Mouse (Mus musculus) embryonic facial prominence, embryonic 13.5 days (tissue): ENCODE results near the gene Gm17651. TPM values are rescaled to one million over a fixed set of nuclear protein-coding genes. Genes with fewer than 3 reads are reported as not detected.

Experiments
- ATAC-seq: fragments of 200-750 bp; cut with Nextera tagmentation; 2 replicates; pipeline ENCODE4 v1.8.0; 2017; ENCODE audit warnings: low read depth; ENCODE audit not compliant: insufficient number of reproducible peaks, insufficient read depth, low FRiP score, low TSS enrichment
- H3K27ac ChIP-seq: fragments of 300-500 bp; sonication (generic); 2 replicates; pipeline ENCODE4 v1.5.1; 2015; ENCODE audit warnings: moderate library complexity, mild to moderate bottlenecking, inconsistent platforms
- H3K27me3 ChIP-seq: fragments of 300-500 bp; sonication (generic); 2 replicates; pipeline ENCODE4 v1.6.1; 2015; ENCODE audit warnings: mild to moderate bottlenecking, inconsistent platforms
- H3K36me3 ChIP-seq: fragments of 300-500 bp; sonication (generic); 2 replicates; pipeline ENCODE4 v1.6.1; 2015; ENCODE audit warnings: mild to moderate bottlenecking, inconsistent platforms
- H3K4me1 ChIP-seq: fragments of 300-500 bp; sonication (generic); 2 replicates; pipeline ENCODE4 v1.6.1; 2015; ENCODE audit warnings: inconsistent platforms
- H3K4me2 ChIP-seq: fragments of 300-500 bp; sonication (generic); 2 replicates; pipeline ENCODE4 v1.6.1; 2015; ENCODE audit warnings: moderate library complexity, mild to moderate bottlenecking, inconsistent platforms
- H3K4me3 ChIP-seq: fragments of 300-500 bp; sonication (generic); 2 replicates; pipeline ENCODE4 v1.5.1; 2015; ENCODE audit warnings: mild to moderate bottlenecking, inconsistent platforms
- H3K9ac ChIP-seq: fragments of 300-500 bp; sonication (generic); 2 replicates; pipeline ENCODE4 v1.6.1; 2015; ENCODE audit warnings: mild to moderate bottlenecking, inconsistent platforms
- H3K9me3 ChIP-seq: fragments of 300-500 bp; sonication (generic); 2 replicates; pipeline ENCODE4 v1.6.1; 2016; ENCODE audit warnings: inconsistent platforms
- WGBS: fragments of 180-500 bp; shearing (Covaris S2); methylation state at CpG from one replicate; pipeline ENCODE4 v1.1.7; 2015; ENCODE audit warnings: mixed read lengths; 5-methylcytosine and 5-hydroxymethylcytosine counted together
- polyA plus RNA-seq: library from polyadenylated mRNA; unstranded; fragments of >200 nt; fragmentation: Nextera tagmentation; extraction: Ambion mirVana; gene quantifications from 2 replicates; pipeline ENCODE4 v1.2.1, GENCODE M21; 2015

The Gm17651 gene
- polyA plus RNA-seq, 1 experiment from 2014 or later, result not detected

- no peak for ATAC-seq
- no peaks in the 10 kb centered on the region for H3K9me3 ChIP-seq
- 88% methylated on average over 6 of the region's 6 CpGs for WGBS
Measured at GRCm38 (mm10) chr3:97693806-97694205, 19.3 kb upstream of the Gm17651 start.

GRCm38 (mm10) chr3:97691443-97692017 lies 17.0 kb upstream of the Gm17651 start:
- no peak overlapping the region for H3K9ac ChIP-seq
- 70% methylated on average over 12 of the region's 12 CpGs for WGBS

More at GRCm38 (mm10) chr3:97693806-97694205, 19.3 kb upstream of the Gm17651 start:
- Histone ChIP-seq H3K27ac (no peak overlapping the region), H3K27me3 (no peaks in the 10 kb centered on the region), H3K4me2 (no peak overlapping the region), H3K9ac (no peak overlapping the region), H3K4me1 (peaks cover 11% of the 10 kb centered on the region), H3K4me3 (no peak overlapping the region), H3K36me3 (no peaks in the 10 kb centered on the region)

GRCm38 (mm10) chr3:97690590-97690989 lies 16.1 kb upstream of the Gm17651 start:
- H3K9me3 ChIP-seq, result no peaks in the 10 kb centered on the region
- ATAC-seq, result no peak
- H3K27ac ChIP-seq, result no peak overlapping the region
- no peak overlapping the region for H3K4me2 ChIP-seq
- 53% methylated on average over 7 of the region's 7 CpGs for WGBS
- no peaks in the 10 kb centered on the region for H3K36me3 ChIP-seq
- H3K9ac ChIP-seq, result no peak overlapping the region
- H3K4me1 ChIP-seq, result peaks cover 11% of the 10 kb centered on the region
- no peaks in the 10 kb centered on the region for H3K27me3 ChIP-seq
- H3K4me3 ChIP-seq, result no peak overlapping the region

More at GRCm38 (mm10) chr3:97691443-97692017, 17.0 kb upstream of the Gm17651 start:
- H3K4me3 ChIP-seq, result no peak overlapping the region
- peaks cover 11% of the 10 kb centered on the region for H3K4me1 ChIP-seq
- ATAC-seq, result no peak
- no peaks in the 10 kb centered on the region for H3K9me3 ChIP-seq
- H3K27me3 ChIP-seq, result no peaks in the 10 kb centered on the region
- no peak overlapping the region for H3K27ac ChIP-seq
- H3K36me3 ChIP-seq, result no peaks in the 10 kb centered on the region
- H3K4me2 ChIP-seq, result no peak overlapping the region

GRCm38 (mm10) chr3:97689289-97689688 lies 14.8 kb upstream of the Gm17651 start:
- no peak for ATAC-seq
- Histone ChIP-seq H3K36me3 (no peaks in the 10 kb centered on the region), H3K4me3 (no peak overlapping the region), H3K4me2 (no peak overlapping the region), H3K9ac (no peak overlapping the region), H3K4me1 (peaks cover 11% of the 10 kb centered on the region), H3K9me3 (no peaks in the 10 kb centered on the region), H3K27me3 (no peaks in the 10 kb centered on the region), H3K27ac (no peak overlapping the region)
- WGBS, result 84% methylated on average over 2 of the region's 2 CpGs

- H3K4me2 ChIP-seq, result no peak overlapping the region
- peaks cover 18% of the 10 kb centered on the region for H3K27me3 ChIP-seq
- ATAC-seq, result no peak
- H3K9ac ChIP-seq, result no peak overlapping the region
- H3K4me1 ChIP-seq, result peaks cover 25% of the 10 kb centered on the region
- no peak overlapping the region for H3K27ac ChIP-seq
- no peaks in the 10 kb centered on the region for H3K9me3 ChIP-seq
- H3K36me3 ChIP-seq, result no peaks in the 10 kb centered on the region
- WGBS, result 88% methylated on average over 4 of the region's 4 CpGs
- H3K4me3 ChIP-seq, result no peak overlapping the region
Measured at GRCm38 (mm10) chr3:97686372-97687117, 12.1 kb upstream of the Gm17651 start.

GRCm38 (mm10) chr3:97683560-97684195 lies 9.2 kb upstream of the Gm17651 start:
- H3K9ac ChIP-seq, result no peak overlapping the region
- H3K4me1 ChIP-seq, result peaks cover 20% of the 10 kb centered on the region
- H3K27me3 ChIP-seq, result peaks cover 25% of the 10 kb centered on the region
- WGBS, result 4% methylated on average over 16 of the region's 16 CpGs
- ATAC-seq, result no peak; the same call in 1 of the 2 replicates
- 0 out of 2 replicates have a peak overlapping the region, but pooled peaks have one; percentile 30 for H3K27ac ChIP-seq
- peak overlapping the region; percentile 34 for H3K4me2 ChIP-seq
- no peaks in the 10 kb centered on the region for H3K9me3 ChIP-seq
- H3K36me3 ChIP-seq, result no peaks in the 10 kb centered on the region
- H3K4me3 ChIP-seq, result peak overlapping the region; percentile 6; the same call in 1 of the 2 replicates

GRCm38 (mm10) chr3:97682576-97682975 lies 8.1 kb upstream of the Gm17651 start:
- 22% methylated on average over 5 of the region's 5 CpGs for WGBS

GRCm38 (mm10) chr3:97682159-97682502 lies 7.6 kb upstream of the Gm17651 start:
- WGBS, result 2% methylated on average over 11 of the region's 11 CpGs
- Histone ChIP-seq H3K4me1 (peaks cover 20% of the 10 kb centered on the region), H3K4me2 (peak overlapping the region; percentile 83), H3K27me3 (peaks cover 25% of the 10 kb centered on the region), H3K9me3 (no peaks in the 10 kb centered on the region), H3K9ac (peak overlapping the region; percentile 69; the same call in 1 of the 2 replicates), H3K27ac (no peak overlapping the region), H3K36me3 (no peaks in the 10 kb centered on the region), H3K4me3 (peak overlapping the region; percentile 46)
- 0 out of 2 replicates have a peak, but pooled peaks have one; percentile 11 for ATAC-seq

More at GRCm38 (mm10) chr3:97682576-97682975, 8.1 kb upstream of the Gm17651 start:
- H3K36me3 ChIP-seq, result no peaks in the 10 kb centered on the region
- H3K27me3 ChIP-seq, result peaks cover 25% of the 10 kb centered on the region
- H3K4me2 ChIP-seq, result peak overlapping the region; percentile 83
- H3K9me3 ChIP-seq, result no peaks in the 10 kb centered on the region
- peaks cover 20% of the 10 kb centered on the region for H3K4me1 ChIP-seq
- no peak overlapping the region for H3K9ac ChIP-seq
- no peak for ATAC-seq
- H3K4me3 ChIP-seq, result 0 out of 2 replicates have a peak overlapping the region, but pooled peaks have one; percentile 46
- no peak overlapping the region for H3K27ac ChIP-seq

- H3K9ac ChIP-seq, result peak overlapping the region; percentile 69
- H3K27me3 ChIP-seq, result peaks cover 25% of the 10 kb centered on the region
- under 1% methylated on average over 33 of the region's 33 CpGs for WGBS
- no peaks in the 10 kb centered on the region for H3K36me3 ChIP-seq
- no peaks in the 10 kb centered on the region for H3K9me3 ChIP-seq
- H3K4me1 ChIP-seq, result peaks cover 20% of the 10 kb centered on the region
- H3K4me3 ChIP-seq, result peak overlapping the region; percentile 46
- H3K4me2 ChIP-seq, result peak overlapping the region; percentile 83
- no peak for ATAC-seq
- H3K27ac ChIP-seq, result no peak overlapping the region
Measured at GRCm38 (mm10) chr3:97681321-97682158, 7.0 kb upstream of the Gm17651 start.

GRCm38 (mm10) chr3:97680631-97681320 lies 6.3 kb upstream of the Gm17651 start:
- peaks cover 25% of the 10 kb centered on the region for H3K27me3 ChIP-seq
- H3K4me2 ChIP-seq, result peak overlapping the region; percentile 83
- peak overlapping the region; percentile 46 for H3K4me3 ChIP-seq
- WGBS, result 3% methylated on average over 28 of the region's 28 CpGs
- H3K4me1 ChIP-seq, result peaks cover 20% of the 10 kb centered on the region
- H3K27ac ChIP-seq, result no peak overlapping the region
- no peaks in the 10 kb centered on the region for H3K36me3 ChIP-seq
- peak overlapping the region; percentile 69 for H3K9ac ChIP-seq
- H3K9me3 ChIP-seq, result no peaks in the 10 kb centered on the region
- ATAC-seq, result peak; percentile 71; the same call in 1 of the 2 replicates
